Mouse (Mus musculus) lung, postnatal 4 days (tissue): ENCODE data around the gene Apoh.

ENCODE experiments used
- DNase-seq, 2 experiments: peaks; one replicate each; pipeline ENCODE4 v3.0.0; 2021

Apoh gene

GRCm38 (mm10) chr11:108384920-108385665 is 41.9 kb downstream of the Apoh start:
- DNase-seq: no peak

GRCm38 (mm10) chr11:108385666-108386024 is 42.5 kb downstream of the Apoh start:
- DNase-seq: no peak

- DNase-seq: no peak
These were observed 51.9 kb downstream of the Apoh start for GRCm38 (mm10) chr11:108395061-108395460.

GRCm38 (mm10) chr11:108396076-108396829 is 53.1 kb downstream of the Apoh start:
- no peak for DNase-seq

- DNase-seq: no peak
These were observed 66.9 kb downstream of the Apoh start for GRCm38 (mm10) chr11:108409876-108410644.

GRCm38 (mm10) chr11:108416360-108416759 is 73.2 kb downstream of the Apoh start:
- no peak for DNase-seq

GRCm38 (mm10) chr11:108418540-108418939 is 75.4 kb downstream of the Apoh start:
- no peak for DNase-seq

GRCm38 (mm10) chr11:108419242-108419641 is 76.1 kb downstream of the Apoh start:
- no peak for DNase-seq

GRCm38 (mm10) chr11:108420751-108421150 is 77.6 kb downstream of the Apoh start:
- no peak for DNase-seq

GRCm38 (mm10) chr11:108423221-108423620 is 80.1 kb downstream of the Apoh start:
- DNase-seq: no peak

GRCm38 (mm10) chr11:108424111-108424510 is 81.0 kb downstream of the Apoh start:
- no peak for DNase-seq

- DNase-seq: peak; percentile 97 to 99
These were observed 81.9 kb downstream of the Apoh start, which contains the start of gene Cep112 for GRCm38 (mm10) chr11:108424889-108425591. Gene Cep112 (plus strand): TSS chr11:108425192.

- no peak for DNase-seq
These were observed 82.4 kb downstream of the Apoh start for GRCm38 (mm10) chr11:108425592-108425921.

- no peak for DNase-seq
These were observed 82.9 kb downstream of the Apoh start for GRCm38 (mm10) chr11:108426086-108426485.

GRCm38 (mm10) chr11:108427191-108427590 is 84.0 kb downstream of the Apoh start:
- DNase-seq: no peak

- DNase-seq: no peak
These were observed 85.9 kb downstream of the Apoh start for GRCm38 (mm10) chr11:108429076-108429475.

- DNase-seq: no peak
These were observed 100.9 kb downstream of the Apoh start for GRCm38 (mm10) chr11:108443893-108444563.

GRCm38 (mm10) chr11:108447148-108447547 is 104.0 kb downstream of the Apoh start:
- peak in 1 of 2 experiments; percentile 25 for DNase-seq

- DNase-seq: peak; percentile 47 to 80
These were observed 106.7 kb downstream of the Apoh start for GRCm38 (mm10) chr11:108449811-108450210.

GRCm38 (mm10) chr11:108459599-108459998 is 116.4 kb downstream of the Apoh start:
- no peak for DNase-seq
